Mouse (Mus musculus) hindbrain, embryonic 12.5 days (tissue): Measurements from ENCODE around the gene Rpa2. TPM values are rescaled to one million over a fixed set of nuclear protein-coding genes. Genes with fewer than 3 reads are reported as not detected.
"Not testable (repeated sequence)": the region's sequence is repeated elsewhere in the genome, so short reads cannot be mapped to it uniquely, and the experiment has no call there.

Source experiments
- ATAC-seq: fragments of 200-750 bp; cut with Nextera tagmentation; 2 replicates; pipeline ENCODE4 v1.8.0; 2017; ENCODE audit warnings: moderate TSS enrichment; ENCODE audit not compliant: low FRiP score
- H3K27ac ChIP-seq: fragments of 300-500 bp; sonication (generic); 2 replicates; pipeline ENCODE4 v1.5.1; 2016; ENCODE audit warnings: mild to moderate bottlenecking
- H3K27me3 ChIP-seq: fragments of 300-500 bp; sonication (generic); 2 replicates; pipeline ENCODE4 v1.6.1; 2016; ENCODE audit warnings: mild to moderate bottlenecking
- H3K36me3 ChIP-seq: fragments of 300-500 bp; sonication (generic); 2 replicates; pipeline ENCODE4 v1.6.1; 2016; ENCODE audit warnings: mild to moderate bottlenecking
- H3K4me1 ChIP-seq: fragments of 300-500 bp; sonication (generic); 2 replicates; pipeline ENCODE4 v1.6.1; 2016
- H3K4me2 ChIP-seq: fragments of 300-500 bp; sonication (generic); replicated peaks from 2 replicates; pipeline ENCODE4 v1.6.1; 2016; ENCODE audit warnings: mild to moderate bottlenecking
- H3K4me3 ChIP-seq: fragments of 300-500 bp; sonication (generic); 2 replicates; pipeline ENCODE4 v1.5.1; 2016; ENCODE audit warnings: mild to moderate bottlenecking
- H3K9ac ChIP-seq: fragments of 300-500 bp; sonication (generic); 2 replicates; pipeline ENCODE4 v1.6.1; 2016; ENCODE audit warnings: mild to moderate bottlenecking, moderate library complexity
- H3K9me3 ChIP-seq: fragments of 300-500 bp; sonication (generic); replicated peaks from 2 replicates; pipeline ENCODE4 v1.6.1; 2016; ENCODE audit warnings: mild to moderate bottlenecking
- WGBS: fragments of 180-500 bp; shearing (Covaris S2); methylation state at CpG from one replicate; pipeline ENCODE4 v1.1.7; 2016; 5-methylcytosine and 5-hydroxymethylcytosine counted together
- polyA plus RNA-seq: library from polyadenylated mRNA; unstranded; fragments of >200 nt; fragmentation: Nextera tagmentation; extraction: Ambion mirVana; gene quantifications from 2 replicates; pipeline ENCODE4 v1.2.1, GENCODE M21; 2016

Gene Rpa2
- polyA plus RNA-seq, 1 experiment from 2014 or later, result 83.1 TPM

DNA sequence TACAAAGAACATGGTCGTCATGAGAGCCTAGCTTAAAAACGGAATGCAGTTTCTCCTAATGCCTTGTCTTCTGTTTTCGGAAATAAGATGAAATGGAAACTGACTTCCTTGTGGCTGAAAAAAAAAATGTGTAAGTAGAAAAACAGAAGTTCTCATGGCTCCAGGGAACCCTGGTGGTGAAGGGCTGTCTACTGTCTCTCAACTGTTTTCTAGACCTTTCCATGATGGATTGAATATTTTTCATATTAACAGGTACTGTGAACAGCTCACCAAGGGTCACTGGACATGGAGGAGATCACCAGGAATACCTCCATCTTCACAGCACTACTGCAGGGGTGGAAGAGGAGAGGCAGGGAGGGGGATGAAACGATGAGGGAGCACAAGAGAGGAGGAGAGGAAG is 29.9 kb downstream of the Rpa2 start:
- 77% methylated on average over 4 of the region's 4 CpGs for WGBS
- peaks cover 7% of the 10 kb centered on the region; the same call in 1 of the 2 replicates for H3K4me1 ChIP-seq
- no peak overlapping the region for H3K9ac ChIP-seq
- H3K36me3 ChIP-seq, result no peaks in the 10 kb centered on the region
- no peak overlapping the region for H3K4me2 ChIP-seq
- ATAC-seq, result no peak
- no peak overlapping the region for H3K4me3 ChIP-seq
- H3K27ac ChIP-seq, result no peak overlapping the region
- H3K9me3 ChIP-seq, result no peaks in the 10 kb centered on the region
- H3K27me3 ChIP-seq, result peaks cover 31% of the 10 kb centered on the region

- not testable (repeated sequence) for H3K4me1 ChIP-seq, H3K4me3 ChIP-seq, H3K27ac ChIP-seq, H3K4me2 ChIP-seq, H3K9me3 ChIP-seq, H3K36me3 ChIP-seq, ATAC-seq, H3K9ac ChIP-seq
- H3K27me3 ChIP-seq, result peaks cover 31% of the 10 kb centered on the region
- 85% methylated on average over 3 of the region's 3 CpGs for WGBS
These were observed 30.5 kb downstream of the Rpa2 start for GRCm38 (mm10) chr4:132798666-132799065.

- Histone ChIP-seq H3K9me3 (no peaks in the 10 kb centered on the region), H3K9ac (no peak overlapping the region), H3K4me1 (peaks cover 7% of the 10 kb centered on the region; the same call in 1 of the 2 replicates), H3K4me3 (no peak overlapping the region), H3K27ac (no peak overlapping the region), H3K27me3 (peaks cover 25% of the 10 kb centered on the region), H3K36me3 (no peaks in the 10 kb centered on the region), H3K4me2 (no peak overlapping the region)
- 91% methylated on average over 4 of the region's 4 CpGs for WGBS
- ATAC-seq, result no peak
These were observed 31.7 kb downstream of the Rpa2 start for GRCm38 (mm10) chr4:132799845-132800244.

DNA sequence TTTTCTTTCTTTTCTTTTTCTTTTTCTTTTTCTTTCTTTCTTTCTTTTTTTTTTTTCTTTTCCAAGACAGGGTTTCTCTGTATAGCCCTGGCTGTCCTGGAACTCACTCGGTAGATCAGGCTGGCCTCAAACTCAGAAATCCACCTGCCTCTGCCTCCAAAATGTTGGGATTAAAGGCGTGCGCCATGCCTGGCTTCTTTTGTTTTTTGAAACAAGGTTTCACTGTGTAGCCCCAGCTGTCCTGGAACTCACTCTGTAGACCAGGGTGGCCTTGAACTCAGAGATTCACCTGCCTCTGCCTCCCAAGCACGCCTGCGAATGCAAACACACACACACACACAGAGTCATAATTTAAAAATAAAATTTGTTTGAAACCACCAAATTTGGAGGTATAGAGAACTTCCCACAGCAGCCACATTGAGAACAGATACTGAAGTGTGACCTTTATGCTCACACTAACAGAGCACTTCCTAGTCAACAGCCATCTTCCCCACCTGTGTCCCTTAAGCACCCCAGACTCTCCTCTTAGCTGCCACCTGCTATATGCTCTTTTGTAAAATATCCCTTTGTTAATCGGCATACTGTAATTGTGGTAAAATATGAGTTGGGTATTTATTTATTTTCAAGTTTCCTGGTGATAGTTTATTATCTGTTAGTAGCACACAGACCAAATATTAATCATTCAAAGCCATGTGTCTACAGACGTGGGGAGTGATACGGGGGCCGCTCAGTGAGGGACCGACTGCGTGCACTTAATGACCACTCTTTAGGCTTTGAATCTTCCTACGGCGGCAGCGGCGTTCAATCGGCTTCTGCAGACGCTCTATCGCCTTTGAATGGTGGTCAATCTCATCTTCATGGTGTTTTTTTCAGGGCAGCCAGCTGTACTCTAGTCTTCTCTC is 33.3 kb downstream of the Rpa2 start:
- no peaks in the 10 kb centered on the region for H3K4me1 ChIP-seq
- no peak overlapping the region for H3K9ac ChIP-seq
- WGBS, result 89% methylated on average over 18 of the region's 18 CpGs
- no peak overlapping the region for H3K4me2 ChIP-seq
- H3K27me3 ChIP-seq, result peaks cover 9% of the 10 kb centered on the region; the same call in 1 of the 2 replicates
- H3K9me3 ChIP-seq, result no peaks in the 10 kb centered on the region
- H3K4me3 ChIP-seq, result no peak overlapping the region
- H3K36me3 ChIP-seq, result no peaks in the 10 kb centered on the region
- no peak for ATAC-seq
- H3K27ac ChIP-seq, result no peak overlapping the region

GRCm38 (mm10) chr4:132802171-132802637 is 34.1 kb downstream of the Rpa2 start:
- Histone ChIP-seq H3K36me3 (no peaks in the 10 kb centered on the region), H3K4me1 (no peaks in the 10 kb centered on the region), H3K27me3 (peaks cover 3% of the 10 kb centered on the region; the same call in 1 of the 2 replicates), H3K9me3 (no peaks in the 10 kb centered on the region), H3K4me3 (no peak overlapping the region), H3K27ac (no peak overlapping the region), H3K4me2 (no peak overlapping the region), H3K9ac (no peak overlapping the region)
- ATAC-seq, result no peak
- 62% methylated on average over 16 of the region's 16 CpGs for WGBS

DNA sequence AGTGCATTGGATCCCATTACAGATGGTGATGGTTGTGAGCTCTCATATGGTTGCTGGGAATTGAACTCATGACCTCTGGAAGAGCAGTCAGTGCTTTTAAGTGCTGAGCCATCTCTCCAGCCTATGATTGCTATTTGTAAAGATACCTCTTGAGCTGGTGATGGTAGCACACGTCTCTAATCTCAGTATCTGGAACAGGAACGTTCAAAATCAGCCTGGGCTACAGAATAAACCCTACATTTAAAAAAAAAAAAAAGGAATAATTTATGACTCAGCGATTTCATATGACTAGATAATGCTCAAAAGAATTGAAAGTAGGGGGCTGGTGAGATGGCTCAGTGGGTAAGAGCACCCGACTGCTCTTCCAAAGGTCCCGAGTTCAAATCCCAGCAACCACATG is 35.1 kb downstream of the Rpa2 start:
- H3K9ac ChIP-seq, result no peak overlapping the region
- no peaks in the 10 kb centered on the region for H3K36me3 ChIP-seq
- H3K27ac ChIP-seq, result no peak overlapping the region
- 94% methylated on average over 5 of the region's 5 CpGs for WGBS
- no peaks in the 10 kb centered on the region for H3K9me3 ChIP-seq
- no peaks in the 10 kb centered on the region for H3K4me1 ChIP-seq
- no peak overlapping the region for H3K4me2 ChIP-seq
- H3K4me3 ChIP-seq, result no peak overlapping the region
- no peaks in the 10 kb centered on the region for H3K27me3 ChIP-seq
- ATAC-seq, result no peak

DNA sequence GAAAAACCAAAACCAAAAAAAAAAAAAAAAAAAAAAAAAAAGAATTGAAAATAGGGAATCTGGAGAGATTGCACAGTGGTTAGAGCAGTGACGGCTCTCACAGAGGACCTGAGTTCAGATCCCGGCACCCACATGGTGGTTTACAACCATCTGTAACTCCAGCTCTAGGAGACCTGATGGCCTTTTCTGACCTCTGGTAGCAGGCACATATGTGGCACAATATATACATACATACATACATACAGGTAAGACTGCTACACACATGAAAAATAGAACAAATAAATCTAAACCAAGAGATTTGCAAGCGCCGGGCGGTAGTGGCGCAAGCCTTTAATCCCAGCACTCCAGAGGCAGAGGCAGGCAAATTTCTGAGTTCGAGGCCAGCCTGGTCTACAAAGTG is 35.7 kb downstream of the Rpa2 start:
- no peak overlapping the region for H3K4me2 ChIP-seq
- H3K27ac ChIP-seq, result no peak overlapping the region
- no peaks in the 10 kb centered on the region for H3K36me3 ChIP-seq
- H3K9me3 ChIP-seq, result no peaks in the 10 kb centered on the region
- H3K4me3 ChIP-seq, result no peak overlapping the region
- 96% methylated on average over 7 of the region's 7 CpGs for WGBS
- no peak overlapping the region for H3K9ac ChIP-seq
- no peak for ATAC-seq
- H3K27me3 ChIP-seq, result no peaks in the 10 kb centered on the region
- H3K4me1 ChIP-seq, result no peaks in the 10 kb centered on the region

DNA sequence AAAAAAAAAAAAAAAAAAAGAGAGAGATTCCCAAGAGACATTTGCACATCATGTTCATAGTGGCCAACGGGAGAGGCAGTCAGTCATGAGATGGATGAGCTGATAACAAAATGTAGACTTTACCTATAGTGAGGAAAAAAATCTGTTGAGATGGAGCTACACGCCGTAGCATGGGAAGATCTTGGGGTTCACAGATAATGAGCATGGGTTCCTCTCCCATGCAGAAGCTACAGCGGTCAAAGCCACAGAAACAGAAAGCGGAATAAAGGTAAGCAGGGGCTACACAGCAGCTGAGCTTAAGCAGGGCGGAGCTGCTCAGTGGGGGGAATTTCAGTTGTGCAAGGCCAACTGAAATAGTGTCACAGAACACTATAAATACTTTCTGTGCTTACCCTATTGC is 36.2 kb downstream of the Rpa2 start:
- H3K4me1 ChIP-seq, result no peaks in the 10 kb centered on the region

DNA sequence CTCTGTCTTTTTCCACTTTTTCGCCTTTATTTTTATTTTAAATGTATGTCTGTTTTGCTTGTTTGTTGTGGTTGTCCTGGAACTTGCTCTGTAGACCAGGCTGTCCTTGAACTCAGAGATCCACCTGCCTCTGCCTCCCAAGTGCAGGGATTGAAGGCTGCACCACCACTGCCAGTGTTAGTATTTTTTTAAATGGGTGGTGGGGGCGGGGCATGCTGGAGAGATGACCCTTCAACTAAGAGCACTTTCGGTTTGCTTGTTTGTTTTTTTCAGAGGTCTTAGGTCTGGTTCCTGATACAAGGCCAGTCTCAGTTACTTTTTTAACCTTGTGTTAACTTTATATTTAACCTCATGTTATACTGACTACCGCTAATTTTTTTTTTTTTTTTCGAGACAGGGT is 37.0 kb downstream of the Rpa2 start:
- Histone ChIP-seq H3K4me3 (no peak overlapping the region), H3K4me2 (no peak overlapping the region), H3K4me1 (no peaks in the 10 kb centered on the region), H3K36me3 (no peaks in the 10 kb centered on the region), H3K27me3 (no peaks in the 10 kb centered on the region), H3K27ac (no peak overlapping the region), H3K9me3 (no peaks in the 10 kb centered on the region), H3K9ac (no peak overlapping the region)
- WGBS, result 88% methylated on average over 5 of the region's 5 CpGs
- no peak for ATAC-seq

More for the DNA sequence above, 36.2 kb downstream of the Rpa2 start:
- H3K4me3 ChIP-seq, result no peak overlapping the region
- WGBS, result 93% methylated on average over 6 of the region's 6 CpGs
- no peak for ATAC-seq
- H3K27ac ChIP-seq, result no peak overlapping the region
- H3K36me3 ChIP-seq, result no peaks in the 10 kb centered on the region
- H3K9ac ChIP-seq, result no peak overlapping the region
- no peaks in the 10 kb centered on the region for H3K27me3 ChIP-seq
- no peak overlapping the region for H3K4me2 ChIP-seq
- no peaks in the 10 kb centered on the region for H3K9me3 ChIP-seq

DNA sequence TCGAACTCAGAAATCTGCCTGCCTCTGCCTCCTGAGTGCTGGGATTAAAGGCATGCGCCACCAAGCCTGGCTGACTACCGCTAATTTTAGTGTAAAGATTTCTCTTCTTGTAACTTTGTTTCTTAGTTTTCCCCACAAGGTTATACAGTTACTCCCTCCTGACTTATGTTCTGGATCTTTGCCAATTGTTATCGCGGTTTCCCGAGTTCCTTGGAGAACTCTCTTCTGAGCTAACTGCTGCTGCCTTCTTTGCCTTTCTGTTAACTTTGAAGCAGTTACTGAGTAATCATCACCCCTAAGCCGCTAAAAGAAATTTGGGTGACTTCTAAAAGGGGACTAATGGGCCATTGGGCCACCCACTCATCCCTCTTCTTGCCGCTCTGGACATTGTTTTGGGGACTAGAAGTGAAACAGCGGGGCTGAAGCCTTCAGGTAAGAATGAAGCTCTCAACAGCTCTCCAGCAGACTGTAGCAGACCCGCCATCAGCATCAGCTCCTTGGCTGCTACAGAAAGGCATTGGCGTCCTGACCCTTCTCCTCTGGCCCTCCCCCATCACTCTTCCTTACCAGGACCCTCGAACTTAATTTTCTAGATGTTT is 37.6 kb downstream of the Rpa2 start:
- H3K4me1 ChIP-seq, result no peaks in the 10 kb centered on the region
- ATAC-seq, result no peak
- H3K4me3 ChIP-seq, result no peak overlapping the region
- H3K4me2 ChIP-seq, result no peak overlapping the region
- no peaks in the 10 kb centered on the region for H3K36me3 ChIP-seq
- no peaks in the 10 kb centered on the region for H3K9me3 ChIP-seq
- no peak overlapping the region for H3K9ac ChIP-seq
- WGBS, result 89% methylated on average over 12 of the region's 12 CpGs
- H3K27ac ChIP-seq, result no peak overlapping the region
- no peaks in the 10 kb centered on the region for H3K27me3 ChIP-seq

GRCm38 (mm10) chr4:132806620-132807191 is 38.6 kb downstream of the Rpa2 start:
- 0 out of 2 replicates have a peak, but pooled peaks cover 3% of the 10 kb centered on the region for H3K9me3 ChIP-seq
- H3K4me3 ChIP-seq, result no peak overlapping the region
- H3K36me3 ChIP-seq, result no peaks in the 10 kb centered on the region
- no peak overlapping the region for H3K9ac ChIP-seq
- H3K27ac ChIP-seq, result no peak overlapping the region
- no peaks in the 10 kb centered on the region for H3K4me1 ChIP-seq
- no peaks in the 10 kb centered on the region for H3K27me3 ChIP-seq
- H3K4me2 ChIP-seq, result no peak overlapping the region
- no peak for ATAC-seq
- WGBS, result 91% methylated on average over 7 of the region's 7 CpGs

DNA sequence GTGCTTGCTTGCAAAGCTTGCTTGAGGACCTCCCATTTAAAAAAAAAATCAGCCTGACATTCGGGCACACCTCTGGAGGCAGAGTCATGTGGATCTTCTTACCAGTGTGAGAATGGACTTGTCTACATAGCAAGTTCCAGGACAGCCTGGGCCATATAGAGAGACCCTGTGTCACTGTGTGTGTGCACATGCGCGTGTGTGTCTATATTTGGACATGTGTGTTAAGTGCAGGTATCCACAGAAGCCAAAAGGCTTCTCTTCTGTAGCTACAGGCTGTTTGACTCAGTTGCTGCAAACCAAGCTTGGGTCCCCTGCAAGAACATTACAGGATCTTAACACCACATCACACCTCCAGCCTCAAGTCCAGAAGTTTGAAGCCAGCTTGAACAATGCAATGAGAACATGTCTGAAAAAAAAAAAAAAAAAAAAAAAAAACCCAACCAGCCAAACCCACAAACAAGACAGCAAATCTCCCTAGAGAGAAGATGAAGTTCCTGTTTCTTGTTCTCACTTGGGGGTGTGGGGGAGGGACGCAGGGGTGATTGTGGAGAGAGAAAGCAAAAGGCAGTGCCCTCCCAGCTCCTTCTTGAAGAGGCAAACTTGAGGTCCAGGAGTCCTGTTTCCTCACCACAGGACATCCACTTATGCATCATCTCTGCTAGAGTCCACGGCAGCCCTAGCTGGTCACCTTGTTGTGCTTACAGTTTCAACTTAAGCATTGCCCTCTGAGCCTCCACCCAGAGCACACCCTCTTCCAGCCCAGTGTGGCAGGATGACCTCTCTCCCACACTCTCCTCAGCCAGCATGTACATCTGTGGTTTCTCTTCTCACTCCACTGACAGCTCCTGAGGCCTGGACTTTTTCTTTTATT is 39.9 kb downstream of the Rpa2 start:
- ATAC-seq, result no peak
- Histone ChIP-seq H3K9me3 (0 out of 2 replicates have a peak, but pooled peaks cover 3% of the 10 kb centered on the region), H3K27me3 (no peaks in the 10 kb centered on the region), H3K9ac (no peak overlapping the region), H3K36me3 (no peaks in the 10 kb centered on the region), H3K27ac (no peak overlapping the region), H3K4me3 (no peak overlapping the region), H3K4me1 (no peaks in the 10 kb centered on the region), H3K4me2 (no peak overlapping the region)
- 72% methylated on average over 5 of the region's 5 CpGs for WGBS
